Mouse (Mus musculus): ENCODE measurements at regions not wholly inside any gene's neighbourhood (a gene's known extent, or its start where the extent isn't known, plus 50 kb on each side); places are given as distances from the start of the nearest gene placed in this dataset.

GRCm38 (mm10) chr3:17772886-17773285, 175.3 kb upstream of the Cypt12 start:
- no peak for DNase-seq (ENCODE audit: low spot score in 2 of 2)

- no peak for DNase-seq (ENCODE audit: low spot score in 2 of 2)
Observed at GRCm38 (mm10) chr3:17779152-17779551, 169.1 kb upstream of the Cypt12 start.

GRCm38 (mm10) chr3:17784076-17784475, 164.1 kb upstream of the Cypt12 start:
- no peak for DNase-seq (ENCODE audit: low spot score in 2 of 2)

GRCm38 (mm10) chr3:17784587-17784986, 163.6 kb upstream of the Cypt12 start:
- no peak for DNase-seq (ENCODE audit: low spot score in 2 of 2)

- DNase-seq (ENCODE audit: low spot score in 2 of 2): no peak
Observed at GRCm38 (mm10) chr3:17785106-17786022, 162.8 kb upstream of the Cypt12 start.

GRCm38 (mm10) chr3:17786023-17786720, 162.0 kb upstream of the Cypt12 start:
- DNase-seq (ENCODE audit: low spot score in 2 of 2): no peak

GRCm38 (mm10) chr3:17786721-17787442, 161.3 kb upstream of the Cypt12 start:
- DNase-seq (ENCODE audit: low spot score in 2 of 2): no peak

- no peak for DNase-seq (ENCODE audit: low spot score in 2 of 2)
Observed at GRCm38 (mm10) chr3:17787443-17788333, 160.5 kb upstream of the Cypt12 start.

- DNase-seq (ENCODE audit: low spot score in 2 of 2): no peak
Observed at GRCm38 (mm10) chr3:17788334-17788720, 159.9 kb upstream of the Cypt12 start.

GRCm38 (mm10) chr3:17788778-17789299, 159.4 kb upstream of the Cypt12 start:
- no peak for DNase-seq (ENCODE audit: low spot score in 2 of 2)

GRCm38 (mm10) chr3:17789454-17790196, 158.6 kb upstream of the Cypt12 start:
- DNase-seq (ENCODE audit: low spot score in 2 of 2): no peak

- DNase-seq (ENCODE audit: low spot score in 2 of 2): no peak
Observed at GRCm38 (mm10) chr3:17790331-17790730, 157.9 kb upstream of the Cypt12 start.

- DNase-seq (ENCODE audit: low spot score in 2 of 2): no peak
Observed at GRCm38 (mm10) chr3:17790816-17791215, 157.4 kb upstream of the Cypt12 start.

GRCm38 (mm10) chr3:17791381-17792320, 156.6 kb upstream of the Cypt12 start:
- no peak for DNase-seq (ENCODE audit: low spot score in 2 of 2)

GRCm38 (mm10) chr3:17792537-17793039, 155.6 kb upstream of the Cypt12 start:
- no peak for DNase-seq (ENCODE audit: low spot score in 2 of 2)

- no peak for DNase-seq (ENCODE audit: low spot score in 2 of 2)
Observed at GRCm38 (mm10) chr3:17793646-17794250, 154.5 kb upstream of the Cypt12 start.

GRCm38 (mm10) chr3:17794251-17795061, 153.8 kb upstream of the Cypt12 start:
- no peak for DNase-seq (ENCODE audit: low spot score in 2 of 2)

All from urinary bladder, postnatal 36 days (tissue).